Mouse (Mus musculus) thymus, postnatal 0 days (tissue): Measurements from ENCODE around the gene Fgfr2. TPM values are rescaled to one million over a fixed set of nuclear protein-coding genes. Genes with fewer than 3 reads are reported as not detected.

ENCODE experiments used
- DNase-seq: peaks from one replicate; pipeline ENCODE4 v3.0.0-alpha.2; 2015; ENCODE audit warnings: low spot score
- polyA plus RNA-seq: library from polyadenylated mRNA; unstranded; fragments of >200 nt; fragmentation: Nextera tagmentation; extraction: Ambion mirVana; gene quantifications from 2 replicates; pipeline ENCODE4 v1.2.1, GENCODE M21; 2015

The Fgfr2 gene
- polyA plus RNA-seq, 1 experiment from 2014 or later, result 23.6 TPM

DNA sequence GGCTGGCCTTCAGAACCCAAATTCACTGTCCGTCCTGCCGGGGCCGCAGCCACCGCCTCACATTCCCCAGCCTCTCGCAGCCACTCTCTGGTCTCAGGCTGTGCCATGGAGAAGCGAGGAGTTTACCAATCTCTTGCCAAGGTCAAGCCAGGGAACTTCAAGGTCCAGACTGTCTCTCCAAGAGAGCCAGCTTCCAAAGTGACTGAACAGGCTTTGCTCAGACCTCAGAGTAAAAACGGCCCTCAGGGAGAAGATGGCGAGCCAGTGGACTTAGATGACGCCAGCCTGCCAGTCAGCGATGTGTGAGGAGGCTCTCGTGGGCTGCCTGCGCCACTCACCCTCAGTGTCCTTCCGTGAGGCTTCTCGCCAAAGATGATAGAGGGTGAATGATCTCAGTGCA is 2212.3 kb downstream of the Fgfr2 start:
- no peak for DNase-seq

DNA sequence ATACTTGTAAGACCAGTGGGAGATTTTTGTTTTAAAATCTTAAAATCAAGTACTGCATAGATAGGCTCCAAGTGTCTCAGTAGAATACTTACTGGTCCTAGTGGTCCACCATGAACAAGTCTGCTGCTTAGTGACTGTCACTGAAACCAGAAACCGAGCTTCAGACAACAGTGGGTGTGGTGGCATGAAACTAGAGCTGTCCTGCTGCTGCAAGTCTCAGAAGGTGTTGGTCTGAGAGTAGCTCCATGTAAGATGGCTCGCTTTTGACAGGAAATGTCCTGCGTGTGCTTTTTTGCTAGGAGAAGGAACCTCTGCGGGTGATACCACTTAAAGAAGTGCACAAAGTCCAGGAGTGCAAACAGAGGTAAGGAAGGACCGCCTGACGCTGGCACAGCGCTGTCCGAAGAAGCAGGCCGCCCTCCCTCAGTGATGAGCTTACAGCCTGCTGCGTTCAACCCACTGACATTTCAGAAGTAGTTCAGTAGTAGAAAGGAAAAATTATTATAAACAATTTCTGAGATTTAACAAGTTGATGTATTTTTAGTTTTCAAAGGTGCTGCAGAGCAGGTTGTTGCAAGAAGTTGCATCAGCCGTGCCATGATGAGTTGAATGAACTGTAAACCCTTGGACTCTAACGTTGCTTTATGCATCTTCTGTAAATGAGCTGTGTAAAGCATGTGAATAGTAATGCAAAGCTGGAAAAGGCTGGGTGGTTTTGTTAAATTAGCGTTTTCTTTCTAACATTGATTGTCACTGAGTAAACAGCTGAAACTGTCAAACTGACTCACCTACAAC is 2218.4 kb downstream of the Fgfr2 start:
- DNase-seq, result no peak

DNA sequence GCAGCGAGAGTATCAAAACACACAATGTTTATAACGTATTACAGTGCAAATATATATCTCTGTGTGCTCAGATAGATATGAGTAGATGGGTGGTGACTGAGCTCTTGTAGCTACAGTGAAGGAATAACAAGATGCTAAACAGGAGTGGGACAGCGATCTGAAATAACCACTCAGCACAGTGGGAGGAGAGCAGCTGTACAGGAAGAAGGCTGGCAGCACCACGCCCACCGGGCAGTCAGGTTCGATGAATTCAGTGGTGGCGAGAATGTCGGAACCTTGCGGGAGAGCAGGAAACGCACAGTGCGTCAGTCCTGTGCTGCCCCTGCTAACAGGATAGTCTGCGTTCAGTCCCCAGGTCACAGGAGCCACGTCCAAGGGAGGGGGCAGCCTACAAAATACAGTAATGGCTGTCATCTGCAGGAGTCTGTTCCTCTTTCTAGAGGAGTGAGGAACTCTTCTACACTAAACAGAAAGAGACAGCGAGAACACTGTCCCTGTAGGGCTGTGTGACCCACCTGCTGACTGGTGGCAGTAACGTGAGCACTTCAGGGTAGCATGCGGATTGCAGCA is 2219.6 kb downstream of the Fgfr2 start:
- DNase-seq, result peak; percentile 34

DNA sequence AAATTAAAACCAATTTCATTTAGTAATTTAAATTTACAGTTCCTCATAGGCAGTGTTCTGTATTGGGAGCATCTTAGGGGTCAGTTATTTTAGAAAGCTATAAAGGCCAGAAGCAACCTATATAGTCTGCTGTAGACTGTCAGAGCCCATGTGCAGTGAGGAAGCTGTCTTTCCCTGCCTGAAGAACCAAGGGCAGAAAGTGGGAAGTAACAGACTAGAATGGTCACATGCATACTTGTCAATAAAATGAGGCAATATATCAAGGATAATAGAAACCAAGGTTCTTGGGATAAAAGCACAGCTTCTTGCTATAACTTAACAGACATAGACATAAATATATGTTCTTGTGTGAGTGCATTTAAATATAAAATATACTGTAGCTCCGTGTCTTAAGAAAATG is 2220.2 kb downstream of the Fgfr2 start:
- DNase-seq, result no peak

DNA sequence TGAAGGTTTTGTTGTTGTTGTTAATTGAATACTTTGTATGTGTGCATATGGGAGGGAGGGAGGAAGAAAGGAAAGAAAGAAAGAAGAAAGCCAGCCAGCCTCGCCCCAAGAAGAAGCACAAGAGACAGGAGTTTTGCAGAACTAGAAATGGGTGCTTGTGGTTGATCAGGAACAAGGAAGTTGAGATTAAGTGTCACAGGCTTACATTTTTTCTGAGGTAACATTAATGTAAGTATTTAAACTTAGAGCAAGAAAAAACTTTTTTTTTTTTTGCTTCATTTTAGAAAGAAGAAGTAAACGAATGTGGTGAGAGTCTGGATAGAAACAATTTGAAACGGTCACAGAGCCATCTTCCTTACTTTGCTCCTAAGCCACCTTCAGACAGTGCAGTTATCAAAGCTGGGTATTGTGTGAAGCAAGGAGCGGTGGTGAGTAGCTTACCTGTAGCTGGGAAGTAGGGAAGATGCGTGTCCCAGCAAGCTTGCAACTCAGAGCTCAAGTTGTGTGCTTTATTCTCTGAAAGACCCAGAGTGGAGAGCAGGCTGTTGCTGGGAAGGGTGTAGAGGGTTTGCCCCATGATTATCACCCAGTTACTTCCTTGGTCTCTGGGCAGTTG is 2222.8 kb downstream of the Fgfr2 start:
- no peak for DNase-seq

DNA sequence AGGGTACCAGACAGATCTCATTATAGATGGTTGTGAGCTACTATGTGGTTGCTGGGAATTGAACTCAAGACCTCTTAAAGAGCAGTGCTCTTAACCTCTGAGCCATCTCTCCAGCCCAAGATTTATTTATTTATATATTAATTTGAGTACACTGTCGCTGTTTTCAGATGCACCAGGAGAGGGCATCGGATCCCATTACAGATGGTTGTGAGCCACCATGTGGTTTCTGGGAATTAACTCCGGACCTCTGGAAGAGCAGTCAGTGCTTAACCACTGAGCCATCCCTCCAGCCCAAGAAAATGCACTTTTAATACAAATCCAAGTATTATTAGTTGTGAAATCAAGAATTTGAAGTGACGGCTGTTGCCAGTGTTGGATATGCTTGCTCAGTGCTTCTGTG is 2224.8 kb downstream of the Fgfr2 start:
- DNase-seq, result no peak

DNA sequence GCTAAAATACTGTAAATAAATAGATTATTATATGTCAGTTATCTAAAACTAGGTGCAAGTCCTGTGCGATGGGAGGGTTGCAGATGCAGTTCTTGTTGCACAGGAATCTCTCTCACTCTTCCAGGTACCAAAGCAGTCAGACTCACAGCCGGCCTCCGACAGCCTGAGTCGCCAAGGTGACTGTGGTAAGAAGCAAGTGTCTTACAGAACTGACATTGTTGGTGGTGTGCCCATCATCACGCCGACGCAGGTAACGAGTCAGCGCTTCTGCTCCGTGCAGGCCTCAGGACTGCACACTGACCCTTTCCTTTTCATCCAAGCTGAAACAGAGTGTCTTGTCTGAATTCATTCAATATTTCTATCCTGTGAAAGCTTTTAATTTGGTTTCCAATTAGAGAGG is 2225.9 kb downstream of the Fgfr2 start:
- DNase-seq, result no peak

DNA sequence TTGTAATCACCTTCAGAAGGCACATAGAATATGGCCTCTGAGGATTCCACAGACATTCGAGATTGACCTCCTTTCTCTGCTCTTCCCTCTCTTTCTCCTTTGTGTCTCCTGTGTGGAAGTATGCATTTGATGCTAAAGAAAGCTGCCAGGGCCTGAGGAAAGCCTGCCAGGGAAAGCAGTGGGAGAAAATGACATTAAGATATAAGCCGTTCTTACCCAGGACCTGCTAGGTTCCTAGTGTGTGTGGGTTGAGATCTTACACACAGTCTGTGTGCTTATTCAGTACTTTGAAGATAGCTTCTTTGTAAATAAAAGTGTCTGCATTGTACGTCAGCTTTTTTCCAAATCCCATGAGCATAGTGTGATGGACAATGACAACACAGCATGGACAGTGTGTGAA is 2227.1 kb downstream of the Fgfr2 start:
- DNase-seq, result no peak

DNA sequence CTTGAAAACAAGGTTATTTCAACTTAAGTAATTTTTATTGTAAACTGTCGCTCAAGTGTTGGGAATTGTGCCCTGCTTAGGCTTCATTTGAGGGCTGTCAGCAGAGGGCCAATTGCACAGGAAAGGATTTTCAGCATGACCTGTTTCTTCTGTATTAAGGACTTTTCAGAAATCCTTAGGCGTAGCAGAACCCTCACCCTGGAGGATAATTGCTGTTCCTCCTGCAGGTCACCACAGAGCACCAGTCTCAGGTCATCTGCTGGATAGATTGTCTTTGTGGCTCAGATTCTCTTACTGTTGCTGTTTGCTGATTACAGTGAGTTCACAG is 2227.6 kb downstream of the Fgfr2 start:
- DNase-seq, result no peak

DNA sequence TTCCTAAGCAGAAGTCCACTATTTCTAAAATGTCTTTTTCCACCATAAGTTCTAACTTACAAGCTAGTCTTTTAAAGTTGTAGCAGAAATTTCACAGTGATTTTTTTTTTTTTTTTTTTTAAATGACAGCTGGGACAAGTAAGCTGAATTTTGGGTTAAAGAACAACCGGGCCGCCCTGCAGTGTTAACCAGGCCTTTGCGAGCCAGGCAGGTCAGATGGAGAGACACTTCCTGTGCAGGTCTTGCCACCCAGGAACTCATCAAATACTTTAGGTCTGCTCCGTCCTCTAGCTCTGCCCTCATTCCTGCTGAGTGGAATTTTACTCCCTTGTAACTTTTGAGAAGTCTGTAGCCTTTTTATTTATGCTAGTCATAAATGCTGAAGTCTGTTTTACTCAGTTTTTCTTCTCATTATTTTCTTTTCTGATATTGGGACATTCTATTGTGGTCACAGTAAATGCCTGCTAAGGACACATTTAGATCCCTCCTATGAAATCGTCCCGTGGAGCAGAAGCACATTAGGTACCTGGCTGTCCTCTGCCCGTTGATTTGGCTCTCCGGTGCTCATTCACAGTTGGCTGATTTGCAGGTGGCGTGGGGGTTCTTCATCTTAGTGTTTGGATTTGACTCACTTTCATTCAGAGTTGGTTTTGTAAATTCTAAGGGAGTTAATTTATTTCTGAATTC is 2228.1 kb downstream of the Fgfr2 start:
- no peak for DNase-seq

DNA sequence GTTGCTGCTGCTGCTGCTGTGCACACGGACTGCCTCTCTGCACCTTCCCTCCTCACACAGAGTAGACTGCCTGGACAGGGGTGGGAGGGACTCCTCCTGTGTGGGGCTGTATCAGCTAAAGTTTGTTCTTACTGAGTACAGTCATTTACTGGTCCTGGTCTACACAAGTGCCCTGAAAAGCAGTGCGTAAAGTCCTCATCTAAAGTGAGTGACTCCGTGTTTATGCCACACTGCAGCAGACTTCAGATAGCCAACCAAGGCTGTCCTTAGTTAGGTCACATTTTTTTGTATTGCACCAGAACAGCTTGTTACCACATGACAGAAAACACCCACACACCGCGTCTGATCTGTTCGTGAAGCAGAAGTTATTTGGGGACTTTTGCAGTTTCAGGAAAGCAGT is 2230.2 kb downstream of the Fgfr2 start:
- DNase-seq, result peak; percentile 32

DNA sequence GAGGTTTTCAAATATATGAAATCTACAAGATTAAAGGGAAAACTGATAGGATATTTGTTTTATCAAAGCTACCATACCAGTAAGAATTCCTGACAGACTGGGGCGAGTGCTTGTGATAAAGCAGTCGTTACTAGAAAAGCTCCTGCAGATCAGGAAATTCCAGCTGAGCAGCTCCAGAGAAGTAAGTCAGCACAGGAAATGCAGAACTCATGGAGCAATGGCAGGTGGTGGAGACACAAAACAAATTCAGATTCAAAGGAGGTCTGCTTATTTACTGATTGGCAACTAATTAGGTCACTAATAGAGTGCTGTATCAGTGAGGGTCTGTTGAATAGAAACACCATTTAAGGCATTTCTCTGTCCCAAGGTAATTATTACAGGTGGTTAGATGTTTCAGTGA is 2232.3 kb downstream of the Fgfr2 start:
- DNase-seq, result no peak

DNA sequence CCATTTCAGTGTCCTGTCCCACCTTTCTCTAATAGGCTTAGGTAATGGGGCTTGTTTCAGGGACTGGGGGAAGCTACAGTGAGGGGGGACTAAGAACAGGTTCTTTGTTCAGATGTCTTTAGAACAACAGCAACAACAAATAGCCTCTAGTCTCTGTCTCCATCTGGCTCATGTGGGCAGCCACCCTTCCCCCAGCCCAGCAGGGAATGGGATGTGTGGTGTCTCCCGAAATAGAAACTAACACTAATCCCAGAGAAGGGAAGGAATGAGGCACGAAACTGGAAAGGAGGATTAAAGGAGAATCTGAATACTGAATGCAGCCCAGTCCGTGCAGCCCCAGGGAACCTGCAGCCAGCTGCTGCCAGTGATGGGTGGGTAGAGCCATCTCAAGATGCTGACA is 2235.2 kb downstream of the Fgfr2 start:
- no peak for DNase-seq

DNA sequence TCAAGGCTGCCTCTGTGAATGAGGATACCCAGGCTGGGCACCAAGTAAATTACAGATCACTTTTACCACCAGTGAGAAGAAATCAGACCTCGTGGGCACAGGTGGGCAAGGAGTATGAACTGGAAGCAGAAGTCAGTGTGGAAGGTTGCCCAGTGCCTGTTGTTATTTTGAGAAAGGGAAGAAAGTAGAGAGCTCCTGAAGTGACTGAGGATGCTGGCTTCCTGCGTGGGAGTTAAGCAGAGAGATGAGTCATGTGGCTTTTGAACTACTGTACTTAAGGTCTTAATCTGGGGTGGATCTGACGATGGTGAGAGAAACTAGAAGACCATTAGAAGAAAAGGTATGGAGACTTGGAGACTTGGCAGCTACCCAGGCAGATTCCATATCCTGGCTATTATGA is 2236.9 kb downstream of the Fgfr2 start:
- DNase-seq, result no peak

DNA sequence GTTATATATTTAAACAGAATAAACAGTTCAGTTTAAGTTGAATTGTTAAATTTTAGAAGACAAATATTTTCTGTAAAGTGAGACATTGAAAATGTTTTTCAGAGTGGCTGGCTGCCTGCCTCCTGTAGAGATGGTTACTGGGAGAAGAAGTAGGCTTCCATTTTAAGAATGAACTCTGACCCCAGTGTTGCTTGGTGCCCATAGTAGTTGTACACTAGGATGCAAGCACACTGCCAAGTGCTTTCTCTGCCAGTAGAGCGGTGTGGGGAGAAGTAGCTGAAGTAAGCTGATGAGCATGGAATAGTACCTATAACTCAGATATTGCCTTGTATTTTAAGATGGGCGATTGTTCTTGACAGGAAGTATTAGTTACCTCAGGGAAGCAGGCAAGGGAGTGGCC is 2239.0 kb downstream of the Fgfr2 start:
- no peak for DNase-seq

DNA sequence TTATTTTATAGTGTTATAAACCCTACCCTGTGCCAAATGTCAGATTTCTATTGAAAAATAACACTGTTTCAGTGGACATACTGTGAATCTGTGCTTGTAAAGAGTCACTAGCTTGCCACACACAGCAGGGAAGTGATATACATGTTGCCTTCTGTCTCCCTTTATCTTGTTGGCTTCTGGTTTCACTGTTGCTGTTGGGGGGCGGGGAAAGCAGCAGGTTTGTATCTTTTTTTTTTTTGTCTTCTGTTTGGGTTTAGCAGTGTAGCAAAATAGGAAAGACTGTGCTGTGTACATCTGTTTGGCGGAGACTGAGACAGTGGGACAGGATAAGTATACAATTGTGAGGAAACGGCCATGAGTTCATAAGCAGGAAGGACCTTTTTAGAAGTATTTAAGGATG is 2255.9 kb downstream of the Fgfr2 start:
- no peak for DNase-seq

DNA sequence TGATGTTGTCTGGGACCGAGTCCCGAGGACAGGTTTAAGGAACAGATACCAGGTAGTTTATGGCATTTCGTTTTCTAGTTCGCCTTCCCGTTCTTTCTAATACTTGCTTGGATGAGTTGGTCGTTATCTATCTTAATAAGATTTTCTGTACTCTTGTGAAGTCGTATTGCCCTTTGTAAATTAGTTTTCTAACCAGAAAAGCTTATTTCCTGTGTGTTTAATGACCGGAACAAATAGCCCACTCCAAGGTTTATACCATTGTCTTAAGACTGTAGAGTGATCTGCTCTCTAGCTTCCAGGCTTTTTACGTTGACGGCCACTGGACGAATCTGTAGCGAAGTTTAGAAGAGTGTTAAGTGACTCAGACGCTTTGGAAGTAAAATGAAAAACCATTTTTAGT is 2256.5 kb downstream of the Fgfr2 start:
- DNase-seq, result no peak

DNA sequence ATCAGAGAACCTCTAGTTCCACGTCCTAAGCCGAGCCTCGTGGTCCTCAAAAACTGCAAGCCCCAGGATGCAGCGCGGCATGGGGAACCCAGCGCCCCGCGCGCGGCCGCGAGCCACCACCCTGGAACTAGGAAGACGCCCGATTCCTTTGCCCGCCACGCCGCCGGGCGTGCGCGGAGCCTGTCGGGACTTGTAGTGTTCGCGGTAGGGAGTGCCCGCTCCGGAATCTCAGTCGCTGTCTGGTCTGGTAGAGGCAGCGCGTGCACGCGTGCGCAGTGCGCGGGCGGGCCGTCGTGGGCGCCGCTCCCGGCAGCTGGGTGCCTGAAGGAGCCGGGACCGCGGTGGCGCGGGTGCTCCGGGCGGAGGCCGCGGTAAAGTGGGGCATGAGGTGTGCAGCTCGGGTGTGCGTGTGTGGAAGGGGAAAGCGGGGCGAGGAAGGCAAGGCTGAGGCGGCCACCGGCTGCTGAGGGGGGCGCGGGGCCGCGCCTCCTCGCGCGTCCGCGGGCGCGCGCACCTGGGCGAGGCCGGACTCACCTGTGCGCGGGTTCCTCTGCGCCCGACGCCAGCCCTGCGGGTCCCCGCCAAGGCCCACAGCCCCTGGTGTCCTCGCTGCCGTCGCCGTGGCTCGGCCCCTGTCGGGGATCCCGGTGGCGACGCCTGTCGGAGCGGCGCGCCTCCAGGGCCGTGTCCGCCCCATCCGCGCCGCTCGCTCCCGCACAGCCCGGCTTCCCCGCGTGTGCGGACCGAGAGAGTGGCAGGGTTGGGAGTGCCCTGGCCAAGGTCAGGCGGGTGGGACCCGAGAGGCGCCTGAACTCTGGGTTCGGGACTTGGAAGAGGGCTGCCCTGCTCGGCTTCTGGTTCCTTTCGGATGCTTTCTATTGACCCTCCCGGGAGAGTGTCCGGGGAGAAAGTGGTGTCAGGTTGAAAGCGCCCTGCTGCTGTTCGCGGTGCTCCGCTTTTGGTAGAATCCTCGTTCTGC is 2257.2 kb downstream of the Fgfr2 start, which contains the start of gene Plekha1:
Gene Plekha1, plus strand, starts transcription at position 144 of the 979 bp plus-strand sequence.
- DNase-seq, result peak; percentile 97

DNA sequence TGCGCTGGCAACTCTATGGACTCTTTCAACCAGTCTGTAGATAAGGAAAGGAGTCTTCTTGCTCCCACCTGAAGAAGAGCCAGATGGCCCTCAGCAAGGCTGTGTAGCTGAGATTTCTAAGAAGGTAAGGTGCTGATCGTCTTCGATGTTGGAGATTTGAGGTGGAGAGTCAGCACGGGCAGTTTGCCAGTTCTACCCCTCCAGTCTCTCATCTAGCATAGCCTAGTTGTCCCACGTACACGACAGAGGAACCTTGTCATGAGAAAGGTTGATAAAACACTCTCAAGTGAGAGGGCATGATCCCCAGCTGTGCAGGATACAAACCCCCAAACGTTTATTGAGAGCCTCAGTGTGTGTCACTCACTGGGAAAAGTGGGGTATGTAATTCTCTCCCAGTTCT is 2258.4 kb downstream of the Fgfr2 start:
- no peak for DNase-seq

DNA sequence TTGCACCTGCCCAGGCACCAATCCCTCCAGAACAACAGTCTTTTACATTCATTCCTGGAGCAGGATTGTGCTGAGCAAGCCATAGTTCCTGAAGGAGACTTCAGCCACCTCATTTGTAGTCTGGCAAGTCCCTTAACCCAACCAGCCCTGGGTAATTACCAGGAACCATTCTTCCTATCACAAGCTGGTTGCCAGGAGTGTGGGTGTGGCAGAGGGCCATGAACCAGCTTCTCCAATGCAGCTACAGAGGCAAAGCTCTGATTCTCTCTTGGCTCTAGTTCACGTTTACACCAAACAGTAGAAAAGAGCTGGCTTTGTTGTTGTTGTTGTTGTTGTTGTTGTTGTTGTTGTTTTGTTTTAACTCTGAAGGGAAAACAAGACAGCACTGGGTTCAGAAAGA is 2260.6 kb downstream of the Fgfr2 start:
- no peak for DNase-seq

DNA sequence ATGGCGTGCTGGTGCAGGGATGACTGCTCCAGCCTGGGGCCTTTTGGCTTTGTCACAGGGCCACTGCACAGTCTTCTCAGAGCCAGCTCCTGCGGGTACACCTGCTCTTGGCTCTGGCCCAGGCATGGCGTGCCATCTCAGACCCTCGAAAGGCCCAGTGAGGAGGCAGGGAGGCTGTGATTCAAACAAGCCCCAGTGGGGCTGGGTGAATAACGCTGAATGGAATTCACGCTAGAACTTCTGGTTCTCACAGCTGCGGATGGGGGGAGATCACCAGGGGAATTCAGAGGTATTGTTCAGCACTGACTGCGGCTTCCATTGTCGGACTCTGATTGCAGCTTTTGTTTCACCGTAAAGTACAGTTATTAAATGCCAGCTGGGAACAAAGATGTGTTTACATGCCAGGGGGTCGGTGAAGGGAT is 2262.4 kb downstream of the Fgfr2 start:
- DNase-seq, result no peak
